Mouse (Mus musculus) embryonic facial prominence, embryonic 11.5 days (tissue): Measurements from ENCODE around the gene Nr1i3. TPM values are rescaled to one million over a fixed set of nuclear protein-coding genes. Genes with fewer than 3 reads are reported as not detected.

Experiments
- ATAC-seq: fragments of 200-750 bp; cut with Nextera tagmentation; replicated peaks from 2 replicates; pipeline ENCODE4 v1.8.0; 2017; ENCODE audit warnings: low read depth; ENCODE audit not compliant: insufficient number of reproducible peaks, low FRiP score, low TSS enrichment
- DNase-seq: peaks from one replicate; pipeline ENCODE4 v3.0.0-alpha.2; 2015; ENCODE audit warnings: low spot score
- H3K27ac ChIP-seq: fragments of 300-500 bp; sonication (generic); replicated peaks from 2 replicates; pipeline ENCODE4 v1.5.1; 2014; ENCODE audit warnings: mild to moderate bottlenecking, low read depth, low read length, control low read depth
- H3K27me3 ChIP-seq: fragments of 300-500 bp; sonication (generic); 2 replicates; pipeline ENCODE4 v1.6.1; 2014; ENCODE audit warnings: mild to moderate bottlenecking, low read length, moderate library complexity, mixed read lengths; ENCODE audit not compliant: control insufficient read depth, insufficient read depth
- H3K36me3 ChIP-seq: fragments of 300-500 bp; sonication (generic); replicated peaks from 2 replicates; pipeline ENCODE4 v1.6.1; 2014; ENCODE audit warnings: low read depth, mild to moderate bottlenecking, low read length, moderate library complexity, mixed read lengths; ENCODE audit not compliant: control insufficient read depth, insufficient read depth
- H3K4me1 ChIP-seq: fragments of 300-500 bp; sonication (generic); 2 replicates; pipeline ENCODE4 v1.6.1; 2014; ENCODE audit warnings: low read length, mixed read lengths; ENCODE audit not compliant: control insufficient read depth, insufficient read depth
- H3K4me2 ChIP-seq: fragments of 300-500 bp; sonication (generic); 2 replicates; pipeline ENCODE4 v1.6.1; 2014; ENCODE audit warnings: low read depth, mild to moderate bottlenecking, control low read depth, low read length, moderate library complexity
- H3K4me3 ChIP-seq: fragments of 300-500 bp; sonication (generic); 2 replicates; pipeline ENCODE4 v1.5.1; 2014; ENCODE audit warnings: low read depth, low read length, control low read depth
- H3K9ac ChIP-seq: fragments of 300-500 bp; sonication (generic); replicated peaks from 2 replicates; pipeline ENCODE4 v1.6.1; 2014; ENCODE audit warnings: mild to moderate bottlenecking, control low read depth, low read length
- H3K9me3 ChIP-seq: fragments of 300-500 bp; sonication (generic); replicated peaks from 2 replicates; pipeline ENCODE4 v1.6.1; 2016; ENCODE audit warnings: mild to moderate bottlenecking, low read length, inconsistent platforms, mixed read lengths; ENCODE audit not compliant: control insufficient read depth
- WGBS: fragments of 180-500 bp; shearing (Covaris S2); extraction: QIAGEN DNeasy Blood & Tissue Kit; methylation state at CpG from one replicate; pipeline ENCODE4 v1.1.7; 2014; 5-methylcytosine and 5-hydroxymethylcytosine counted together
- polyA plus RNA-seq: library from polyadenylated mRNA; unstranded; fragments of >200 nt; fragmentation: Nextera tagmentation; extraction: Ambion mirVana; gene quantifications from 2 replicates; pipeline ENCODE4 v1.2.1, GENCODE M21; 2014

Nr1i3 gene
- polyA plus RNA-seq, 1 experiment from 2014 or later = 0.22 TPM

- peaks cover 4% of the 10 kb centered on the region for H3K4me1 ChIP-seq
- H3K27me3 ChIP-seq = no peaks in the 10 kb centered on the region
- H3K9me3 ChIP-seq = no peaks in the 10 kb centered on the region
- DNase-seq = no peak
- H3K9ac ChIP-seq = no peak overlapping the region
- ATAC-seq = no peak
- no peaks in the 10 kb centered on the region; the same call in 1 of the 2 replicates for H3K36me3 ChIP-seq
- H3K4me2 ChIP-seq = no peak overlapping the region
- no peak overlapping the region for H3K4me3 ChIP-seq
- H3K27ac ChIP-seq = no peak overlapping the region
- 92% methylated on average over 24 of the region's 24 CpGs for WGBS
Observed at GRCm38 (mm10) chr1:171256095-171256818, 42.5 kb downstream of the Nr1i3 start.

DNA sequence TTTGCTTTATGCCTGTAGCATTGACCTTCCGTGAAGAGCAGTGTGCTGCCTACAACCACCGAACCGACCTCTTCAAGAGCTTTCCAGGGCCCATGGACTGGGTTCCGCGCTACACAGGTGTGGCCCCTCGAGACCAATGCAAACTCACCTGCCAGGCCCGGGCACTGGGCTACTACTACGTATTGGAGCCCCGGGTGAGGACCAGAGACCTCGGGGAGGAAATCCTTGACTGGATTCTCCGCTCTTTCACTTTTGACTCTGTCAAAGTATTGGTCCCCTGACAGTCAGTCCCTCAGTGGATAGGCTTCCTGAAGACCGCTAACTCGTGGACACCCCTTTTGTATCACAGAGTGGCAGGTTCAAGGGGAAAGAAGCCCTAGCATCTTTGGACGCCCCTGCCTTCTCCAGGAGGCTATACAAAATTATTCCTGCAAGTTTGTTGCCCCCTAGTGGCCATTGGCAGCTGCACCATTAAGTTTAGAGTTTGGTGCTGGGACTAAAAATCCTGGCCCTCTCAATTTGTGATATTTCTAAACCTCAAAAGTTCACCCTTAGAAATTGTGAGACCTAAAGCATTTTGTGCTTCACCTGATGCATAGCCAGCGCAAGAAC lies 43.3 kb downstream of the Nr1i3 start:
- WGBS = 70% methylated on average over 15 of the region's 15 CpGs
- H3K27me3 ChIP-seq = no peaks in the 10 kb centered on the region
- no peaks in the 10 kb centered on the region for H3K9me3 ChIP-seq
- no peaks in the 10 kb centered on the region; the same call in 1 of the 2 replicates for H3K36me3 ChIP-seq
- DNase-seq (peak; percentile 86), ATAC-seq (0 out of 2 replicates have a peak, but pooled peaks have one; percentile 7)
- H3K4me2 ChIP-seq = no peak overlapping the region
- H3K4me1 ChIP-seq = no peaks in the 10 kb centered on the region; the same call in 1 of the 2 replicates
- H3K9ac ChIP-seq = no peak overlapping the region
- no peak overlapping the region for H3K27ac ChIP-seq
- H3K4me3 ChIP-seq = no peak overlapping the region

DNA sequence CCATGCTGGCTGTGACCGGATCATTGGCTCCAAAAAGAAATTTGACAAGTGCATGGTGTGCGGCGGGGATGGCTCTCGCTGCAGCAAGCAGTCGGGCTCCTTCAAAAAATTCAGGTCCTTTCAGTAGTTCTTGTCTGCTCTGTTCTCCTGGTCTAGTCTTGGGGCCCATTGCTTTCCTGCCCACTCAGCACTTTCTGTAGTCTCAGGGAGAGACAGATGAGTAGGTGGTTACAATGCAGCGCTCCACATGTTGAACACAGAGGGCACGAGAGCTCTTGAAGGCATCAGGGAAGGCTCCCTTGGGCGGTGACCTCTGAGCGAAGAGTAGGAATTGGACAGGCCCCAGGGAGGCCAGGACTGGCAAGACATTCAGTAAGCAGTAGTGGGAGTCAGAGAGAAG lies 44.0 kb downstream of the Nr1i3 start:
- H3K27me3 ChIP-seq = no peaks in the 10 kb centered on the region
- no peaks in the 10 kb centered on the region for H3K9me3 ChIP-seq
- 89% methylated on average over 9 of the region's 9 CpGs for WGBS
- H3K4me1 ChIP-seq = peaks cover 2% of the 10 kb centered on the region; the same call in 1 of the 2 replicates
- H3K9ac ChIP-seq = no peak overlapping the region
- no peak for DNase-seq
- no peak overlapping the region for H3K4me2 ChIP-seq
- H3K36me3 ChIP-seq = no peaks in the 10 kb centered on the region; the same call in 1 of the 2 replicates
- H3K4me3 ChIP-seq = no peak overlapping the region
- no peak for ATAC-seq
- no peak overlapping the region for H3K27ac ChIP-seq

- no peak for ATAC-seq
- no peaks in the 10 kb centered on the region; the same call in 1 of the 2 replicates for H3K36me3 ChIP-seq
- WGBS = 84% methylated on average over 17 of the region's 17 CpGs
- no peak overlapping the region for H3K4me3 ChIP-seq
- no peaks in the 10 kb centered on the region for H3K27me3 ChIP-seq
- H3K9me3 ChIP-seq = no peaks in the 10 kb centered on the region
- no peak overlapping the region for H3K27ac ChIP-seq
- H3K9ac ChIP-seq = no peak overlapping the region
- no peak for DNase-seq
- peaks cover 2% of the 10 kb centered on the region; the same call in 1 of the 2 replicates for H3K4me1 ChIP-seq
- H3K4me2 ChIP-seq = no peak overlapping the region
Observed at GRCm38 (mm10) chr1:171258921-171259320, 45.2 kb downstream of the Nr1i3 start.

- no peak overlapping the region for H3K4me3 ChIP-seq
- DNase-seq (no peak), ATAC-seq (no peak)
- H3K9me3 ChIP-seq = no peaks in the 10 kb centered on the region
- H3K27ac ChIP-seq = no peak overlapping the region
- H3K36me3 ChIP-seq = no peaks in the 10 kb centered on the region
- no peaks in the 10 kb centered on the region for H3K27me3 ChIP-seq
- H3K4me2 ChIP-seq = no peak overlapping the region
- WGBS = 81% methylated on average over 3 of the region's 3 CpGs
- H3K9ac ChIP-seq = no peak overlapping the region
- H3K4me1 ChIP-seq = peaks cover 2% of the 10 kb centered on the region; the same call in 1 of the 2 replicates
Observed at GRCm38 (mm10) chr1:171260316-171260715, 46.5 kb downstream of the Nr1i3 start.

DNA sequence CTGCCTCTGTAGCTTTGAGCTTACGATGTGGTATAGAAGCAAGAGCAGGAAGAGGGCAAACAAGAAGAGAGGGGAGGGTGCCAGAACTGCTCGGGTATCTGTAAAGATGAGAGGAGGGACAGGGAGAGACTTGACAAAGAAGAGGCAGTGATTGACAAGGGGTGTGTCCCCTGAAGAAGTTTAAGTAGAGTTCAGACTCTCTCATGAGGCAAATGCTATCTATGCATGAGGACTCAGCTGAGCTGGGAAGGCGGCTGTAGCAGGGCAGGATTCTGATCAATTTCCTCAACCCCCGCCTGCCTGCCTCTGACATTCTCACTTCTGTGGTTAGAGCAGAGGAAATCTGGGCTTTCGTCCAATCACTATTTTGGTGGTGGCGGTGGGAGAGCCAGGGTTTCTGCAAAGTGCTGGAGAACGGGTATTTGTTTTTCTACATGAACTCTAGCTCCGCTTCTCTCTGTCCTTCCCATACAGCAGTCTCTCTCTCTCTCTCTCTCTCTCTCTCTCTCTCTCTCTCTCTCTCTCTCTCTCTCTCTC lies 48.9 kb downstream of the Nr1i3 start:
- Histone ChIP-seq H3K36me3 (no peaks in the 10 kb centered on the region), H3K27me3 (no peaks in the 10 kb centered on the region), H3K27ac (peak overlapping the region; percentile 35), H3K4me1 (peaks cover 2% of the 10 kb centered on the region; the same call in 1 of the 2 replicates), H3K4me3 (0 out of 2 replicates have a peak overlapping the region, but pooled peaks have one; percentile 12), H3K9ac (peak overlapping the region; percentile 48), H3K9me3 (no peaks in the 10 kb centered on the region), H3K4me2 (peak overlapping the region; percentile 37)
- ATAC-seq (peak; percentile 46; the same call in 1 of the 2 replicates), DNase-seq (peak; percentile 46)
- WGBS = 4% methylated on average over 8 of the region's 8 CpGs

GRCm38 (mm10) chr1:171263185-171263611 lies 49.4 kb downstream of the Nr1i3 start:
- Histone ChIP-seq H3K27me3 (no peaks in the 10 kb centered on the region), H3K4me1 (peaks cover 2% of the 10 kb centered on the region; the same call in 1 of the 2 replicates), H3K9me3 (no peaks in the 10 kb centered on the region), H3K9ac (no peak overlapping the region), H3K4me2 (peak overlapping the region; percentile 37), H3K4me3 (0 out of 2 replicates have a peak overlapping the region, but pooled peaks have one; percentile 12), H3K36me3 (no peaks in the 10 kb centered on the region), H3K27ac (peak overlapping the region; percentile 35; the same call in 1 of the 2 replicates)
- peak; percentile 86; the same call in 1 of the 2 replicates for ATAC-seq
- 6% methylated on average over 2 of the region's 2 CpGs for WGBS
- peak; percentile 53 for DNase-seq
